Mouse (Mus musculus): ENCODE results near the gene Tmem54. TPM values are rescaled to one million over a fixed set of nuclear protein-coding genes. Genes with fewer than 3 reads are reported as not detected.

The Tmem54 gene
- polyA plus RNA-seq, 1 experiment from 2014 or later: not detected

- ChIA-PET CTCF (no interaction called here), POLR2A (interaction anchor here (0.6 kb wide), 1 partner anchor 169 kb away, joined by 3 read pairs; no protein-coding TSS in a partner anchor)
- DNase-seq (ENCODE audit: low read depth, low spot score): no peak
- no peak for ATAC-seq
- H3K27me3 ChIP-seq: no peaks in the 10 kb centered on the region
- no peak for TF ChIP-seq CTCF (IDR thresholded peaks at IDR 0.05)
- in situ Hi-C loops (cut with MboI; ENCODE audit: low pct_unique_long_range_greater_than_20kb): no loop called here
These were observed 10.1 kb upstream of the Tmem54 start for GRCm38 (mm10) chr4:129095276-129095675.

- H3K27me3 ChIP-seq: no peaks in the 10 kb centered on the region
- in situ Hi-C loops (cut with MboI; ENCODE audit: low pct_unique_long_range_greater_than_20kb): no loop called here
- ChIA-PET CTCF (interaction anchor here (1.4 kb wide), 1 partner anchor 10 kb away, joined by 4 read pairs; no protein-coding TSS in a partner anchor), POLR2A (no interaction called here)
- ATAC-seq (no peak), DNase-seq (ENCODE audit: low read depth, low spot score) (no peak)
- no peak for TF ChIP-seq CTCF (IDR thresholded peaks at IDR 0.05)
These were observed 8.3 kb upstream of the Tmem54 start for GRCm38 (mm10) chr4:129097006-129097405.

GRCm38 (mm10) chr4:129102133-129102829, 3.1 kb upstream of the Tmem54 start:
- ChIA-PET CTCF (interaction anchor here (1.6 kb wide), 1 partner anchor 9 kb away, joined by 5 read pairs; no protein-coding TSS in a partner anchor), POLR2A (interaction anchor here (0.6 kb wide), 1 partner anchor 52 kb away, joined by 3 read pairs; no protein-coding TSS in a partner anchor)
- H3K27me3 ChIP-seq: peaks cover 7% of the 10 kb centered on the region
- DNase-seq (ENCODE audit: low read depth, low spot score): no peak
- in situ Hi-C loops (cut with MboI; ENCODE audit: low pct_unique_long_range_greater_than_20kb): loop anchor here (25.0 kb wide), 1 partner anchor 490 kb away; the partner anchor contains the start of genes Tlr12 and Zscan20
- no peak for ATAC-seq
- no peak for TF ChIP-seq CTCF (IDR thresholded peaks at IDR 0.05)

- ATAC-seq (no peak), DNase-seq (ENCODE audit: low read depth, low spot score) (no peak)
- no peak for TF ChIP-seq CTCF (IDR thresholded peaks at IDR 0.05)
- peaks cover 7% of the 10 kb centered on the region for H3K27me3 ChIP-seq
- ChIA-PET CTCF (interaction anchor here (1.6 kb wide), 1 partner anchor 9 kb away, joined by 4 read pairs; no protein-coding TSS in a partner anchor), POLR2A (no interaction called here)
- in situ Hi-C loops (cut with MboI; ENCODE audit: low pct_unique_long_range_greater_than_20kb): loop anchor here (25.0 kb wide), 1 partner anchor 494 kb away; the partner anchor contains the start of genes Tlr12 and Zscan20
These were observed 725 bp downstream of the Tmem54 start for GRCm38 (mm10) chr4:129106073-129106472.

GRCm38 (mm10) chr4:129107348-129107899, 2.1 kb downstream of the Tmem54 start:
- peaks cover 7% of the 10 kb centered on the region for H3K27me3 ChIP-seq

GRCm38 (mm10) chr4:129108624-129109023, 3.3 kb downstream of the Tmem54 start:
- in situ Hi-C loops (cut with MboI; ENCODE audit: low pct_unique_long_range_greater_than_20kb): loop anchor here (25.0 kb wide), 1 partner anchor 496 kb away; the partner anchor contains the start of genes Tlr12 and Zscan20
- no peak for TF ChIP-seq CTCF (IDR thresholded peaks at IDR 0.05)
- POLR2A ChIA-PET: no interaction called here
- ATAC-seq (no peak), DNase-seq (ENCODE audit: low read depth, low spot score) (no peak)
- CTCF ChIA-PET: interaction anchor here (1.9 kb wide), 1 partner anchor 21 kb away, joined by 4 read pairs; no protein-coding TSS in a partner anchor
- peaks cover 7% of the 10 kb centered on the region for H3K27me3 ChIP-seq

More at GRCm38 (mm10) chr4:129107348-129107899, 2.1 kb downstream of the Tmem54 start:
- no peak for DNase-seq (ENCODE audit: low read depth, low spot score)
- ATAC-seq: no peak
- ChIA-PET CTCF (interaction anchor here (1.6 kb wide), 1 partner anchor 10 kb away, joined by 4 read pairs; no protein-coding TSS in a partner anchor), POLR2A (no interaction called here)
- in situ Hi-C loops (cut with MboI; ENCODE audit: low pct_unique_long_range_greater_than_20kb): loop anchor here (25.0 kb wide), 1 partner anchor 495 kb away; the partner anchor contains the start of genes Tlr12 and Zscan20
- no peak for TF ChIP-seq CTCF (IDR thresholded peaks at IDR 0.05)

GRCm38 (mm10) chr4:129110804-129111203, 5.5 kb downstream of the Tmem54 start:
- H3K27me3 ChIP-seq: no peaks in the 10 kb centered on the region
- TF ChIP-seq CTCF (IDR thresholded peaks at IDR 0.05): no peak
- ChIA-PET POLR2A (no interaction called here), CTCF (interaction anchor here (0.8 to 1.0 kb wide), 2 partner anchors 9 to 24 kb away, joined by 3 to 5 read pairs; no protein-coding TSS in a partner anchor)
- DNase-seq (ENCODE audit: low read depth, low spot score) (no peak), ATAC-seq (no peak)
- in situ Hi-C loops (cut with MboI; ENCODE audit: low pct_unique_long_range_greater_than_20kb): loop anchor here (25.0 kb wide), 1 partner anchor 499 kb away; the partner anchor contains the start of genes Tlr12 and Zscan20

- POLR2A ChIA-PET: no interaction called here
- CTCF ChIA-PET: interaction anchor here (0.8 to 1.0 kb wide), 3 partner anchors 10 to 204 kb away, joined by 3 to 5 read pairs (median 3); no protein-coding TSS in a partner anchor
- TF ChIP-seq CTCF (IDR thresholded peaks at IDR 0.05): no peak
- DNase-seq (ENCODE audit: low read depth, low spot score) (no peak), ATAC-seq (no peak)
- in situ Hi-C loops (cut with MboI; ENCODE audit: low pct_unique_long_range_greater_than_20kb): loop anchor here (25.0 kb wide), 1 partner anchor 499 kb away; the partner anchor contains the start of genes Tlr12 and Zscan20
- no peaks in the 10 kb centered on the region for H3K27me3 ChIP-seq
These were observed 6.0 kb downstream of the Tmem54 start for GRCm38 (mm10) chr4:129111350-129111749.

- DNase-seq (ENCODE audit: low read depth, low spot score) (no peak), ATAC-seq (no peak)
- no peaks in the 10 kb centered on the region for H3K27me3 ChIP-seq
- ChIA-PET POLR2A (no interaction called here), CTCF (interaction anchor here (0.9 kb wide), 1 partner anchor 205 kb away, joined by 3 read pairs; no protein-coding TSS in a partner anchor)
- in situ Hi-C loops (cut with MboI; ENCODE audit: low pct_unique_long_range_greater_than_20kb): loop anchor here (25.0 kb wide), 1 partner anchor 500 kb away; the partner anchor contains the start of genes Tlr12 and Zscan20
- no peak for TF ChIP-seq CTCF (IDR thresholded peaks at IDR 0.05)
These were observed 6.9 kb downstream of the Tmem54 start for GRCm38 (mm10) chr4:129112231-129112630.

Data from Patski (cell line).